Mouse (Mus musculus) midbrain, embryonic 14.5 days (tissue): ENCODE results near the gene Lgi1. TPM values are rescaled to one million over a fixed set of nuclear protein-coding genes. Genes with fewer than 3 reads are reported as not detected.

ENCODE experiments used
- ATAC-seq: fragments of 200-750 bp; cut with Nextera tagmentation; 2 replicates; pipeline ENCODE4 v1.8.0; 2017; ENCODE audit warnings: moderate number of reproducible peaks, moderate library complexity; ENCODE audit not compliant: low FRiP score, low TSS enrichment
- DNase-seq: peaks from one replicate; pipeline ENCODE4 v3.0.0-alpha.2; 2015
- H3K27ac ChIP-seq: fragments of 300-500 bp; sonication (generic); replicated peaks from 2 replicates; pipeline ENCODE4 v1.5.1; 2014; ENCODE audit warnings: mild to moderate bottlenecking, low read depth, low read length, moderate library complexity
- H3K27me3 ChIP-seq: fragments of 300-500 bp; sonication (generic); 2 replicates; pipeline ENCODE4 v1.6.1; 2014; ENCODE audit warnings: low read length, control low read depth, mixed read lengths; ENCODE audit not compliant: control insufficient read depth, insufficient read depth
- H3K36me3 ChIP-seq: fragments of 300-500 bp; sonication (generic); 2 replicates; pipeline ENCODE4 v1.6.1; 2014; ENCODE audit warnings: low read length, control low read depth; ENCODE audit not compliant: control insufficient read depth, insufficient read depth
- H3K4me1 ChIP-seq: fragments of 300-500 bp; sonication (generic); 2 replicates; pipeline ENCODE4 v1.6.1; 2014; ENCODE audit warnings: mild to moderate bottlenecking, antibody characterized with exemption, low read length, control low read depth; ENCODE audit not compliant: control insufficient read depth, insufficient read depth
- H3K4me2 ChIP-seq: fragments of 300-500 bp; sonication (generic); 2 replicates; pipeline ENCODE4 v1.6.1; 2014; ENCODE audit warnings: mild to moderate bottlenecking, low read length, moderate library complexity
- H3K4me3 ChIP-seq: fragments of 300-500 bp; sonication (generic); replicated peaks from 2 replicates; pipeline ENCODE4 v1.5.1; 2014; ENCODE audit warnings: low read depth, low read length
- H3K9ac ChIP-seq: fragments of 300-500 bp; sonication (generic); replicated peaks from 2 replicates; pipeline ENCODE4 v1.6.1; 2014; ENCODE audit warnings: mild to moderate bottlenecking, low read length, moderate library complexity
- H3K9me3 ChIP-seq: fragments of 300-500 bp; sonication (generic); 2 replicates; pipeline ENCODE4 v1.6.1; 2016; ENCODE audit warnings: low read length, control low read depth, mixed read lengths; ENCODE audit not compliant: control insufficient read depth
- WGBS: fragments of 180-500 bp; shearing (Covaris S2); extraction: QIAGEN DNeasy Blood & Tissue Kit; methylation state at CpG from one replicate; pipeline ENCODE4 v1.1.7; 2014; 5-methylcytosine and 5-hydroxymethylcytosine counted together
- polyA plus RNA-seq: library from polyadenylated mRNA; unstranded; fragments of >200 nt; fragmentation: Nextera tagmentation; extraction: Ambion mirVana; gene quantifications from 2 replicates; pipeline ENCODE4 v1.2.1, GENCODE M21; 2014

The Lgi1 gene
- polyA plus RNA-seq, 1 experiment from 2014 or later, result 15.0 TPM

DNA sequence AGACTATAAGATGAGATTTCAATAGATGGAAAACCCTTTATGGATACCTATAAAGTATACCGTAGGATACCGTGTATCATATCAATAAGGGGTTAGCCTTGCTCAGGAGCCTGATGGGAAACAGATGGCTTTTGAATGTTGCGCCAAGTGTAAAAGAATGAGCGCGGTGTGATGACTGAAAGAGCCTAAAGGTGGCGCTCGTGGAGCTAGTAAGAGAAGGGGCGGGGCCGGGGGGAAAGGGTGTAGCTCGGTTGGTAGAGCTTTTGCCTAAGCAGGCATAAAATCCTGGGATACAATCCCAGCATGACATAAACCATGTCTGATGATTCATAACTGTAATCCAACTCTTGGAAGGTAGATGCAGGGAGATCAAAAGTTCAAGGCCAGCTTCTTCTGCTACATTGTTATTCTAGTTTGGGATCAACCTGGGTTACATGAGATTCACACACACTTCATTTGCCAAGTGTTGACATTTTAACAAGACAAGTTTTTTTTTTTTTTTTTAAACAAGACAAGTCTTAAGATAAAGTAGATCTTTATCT lies 90.6 kb downstream of the Lgi1 start:
- 69% methylated on average over 10 of the region's 10 CpGs for WGBS
- Histone ChIP-seq H3K9ac (no peak overlapping the region), H3K9me3 (no peaks in the 10 kb centered on the region), H3K27ac (no peak overlapping the region), H3K4me1 (no peaks in the 10 kb centered on the region), H3K36me3 (no peaks in the 10 kb centered on the region), H3K27me3 (no peaks in the 10 kb centered on the region), H3K4me2 (no peak overlapping the region), H3K4me3 (no peak overlapping the region)
- no peak for ATAC-seq
- DNase-seq, result no peak

- Histone ChIP-seq H3K36me3 (no peaks in the 10 kb centered on the region), H3K27me3 (no peaks in the 10 kb centered on the region), H3K4me1 (no peaks in the 10 kb centered on the region), H3K4me3 (no peak overlapping the region), H3K9me3 (no peaks in the 10 kb centered on the region), H3K27ac (no peak overlapping the region), H3K4me2 (no peak overlapping the region), H3K9ac (no peak overlapping the region)
- WGBS, result 89% methylated on average over 8 of the region's 8 CpGs
- no peak for ATAC-seq
- DNase-seq, result no peak
Measured at GRCm38 (mm10) chr19:38356211-38356828, 92.0 kb downstream of the Lgi1 start.

DNA sequence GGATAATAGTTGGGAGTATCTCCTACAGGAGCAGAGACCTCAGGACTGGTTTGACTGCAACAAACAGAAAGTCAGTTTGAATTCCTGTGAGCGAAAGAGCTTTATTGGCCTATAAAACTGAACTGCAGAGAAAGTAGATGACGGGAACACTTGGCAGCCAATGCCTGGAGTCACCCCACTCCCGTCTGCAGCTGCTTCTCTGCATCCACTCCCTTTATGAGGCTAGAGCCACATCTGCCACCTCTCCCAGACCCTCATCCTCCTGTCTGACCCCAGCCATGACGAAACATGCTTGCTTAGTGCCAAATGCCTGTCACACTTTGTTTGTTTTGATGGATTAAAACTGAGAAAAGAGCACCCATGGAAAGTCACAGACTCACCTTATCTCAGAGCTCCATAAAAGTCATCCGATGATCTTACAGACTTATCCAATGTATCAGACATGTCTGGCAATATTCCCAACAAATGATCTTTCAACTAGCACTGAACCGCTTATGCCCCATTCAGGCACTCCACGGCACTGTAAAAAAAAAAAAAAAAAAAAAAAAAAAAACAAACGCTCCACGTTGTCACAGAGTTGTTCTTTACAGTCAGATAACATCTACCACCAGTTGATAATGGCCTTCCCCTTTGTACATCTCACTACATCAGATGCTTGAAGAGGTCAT lies 93.8 kb downstream of the Lgi1 start:
- no peaks in the 10 kb centered on the region for H3K27me3 ChIP-seq
- no peak for ATAC-seq

DNA sequence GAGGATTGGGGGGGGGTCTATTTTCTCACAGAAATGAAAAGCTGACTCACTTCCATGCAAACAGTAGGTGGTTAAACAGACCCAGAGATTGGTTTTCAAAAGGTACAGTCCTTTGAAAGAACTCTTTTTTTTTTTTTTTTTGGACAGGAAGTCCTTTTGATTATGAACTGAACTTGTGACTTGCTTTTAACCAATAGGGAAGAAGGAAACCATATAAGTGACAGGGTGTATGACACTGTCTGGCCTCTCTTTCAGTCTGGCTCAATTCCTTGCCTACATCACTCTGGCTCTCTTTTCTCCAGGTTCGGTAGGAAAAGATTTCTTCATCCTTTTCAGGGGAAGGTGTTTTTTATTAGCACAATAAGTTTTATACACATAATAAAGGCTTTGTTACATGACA lies 95.0 kb downstream of the Lgi1 start:
- Histone ChIP-seq H3K4me1 (no peaks in the 10 kb centered on the region), H3K9me3 (no peaks in the 10 kb centered on the region), H3K27me3 (no peaks in the 10 kb centered on the region), H3K4me2 (no peak overlapping the region), H3K4me3 (no peak overlapping the region), H3K9ac (no peak overlapping the region), H3K27ac (no peak overlapping the region), H3K36me3 (no peaks in the 10 kb centered on the region)
- ATAC-seq, result no peak
- WGBS, result 94% methylated on average over 1 of the region's 1 CpGs
- DNase-seq, result no peak

More for the DNA sequence above, 93.8 kb downstream of the Lgi1 start:
- no peak for DNase-seq
- Histone ChIP-seq H3K9ac (no peak overlapping the region), H3K36me3 (no peaks in the 10 kb centered on the region), H3K4me3 (no peak overlapping the region), H3K9me3 (no peaks in the 10 kb centered on the region), H3K4me1 (no peaks in the 10 kb centered on the region), H3K4me2 (no peak overlapping the region), H3K27ac (no peak overlapping the region)
- 81% methylated on average over 9 of the region's 9 CpGs for WGBS

Other genes with a start within 250 kb of the Lgi1 start
- gene Myof, start 221.0 kb upstream of the Lgi1 start, polyA plus RNA-seq, result 0.15 and 1.1 TPM in 2 replicates
- 2.8 and 10.0 TPM in 2 replicates for gene Cep55, start 209.5 kb upstream of the Lgi1 start, polyA plus RNA-seq
- 0.14 and 0.15 TPM in 2 replicates for gene Ffar4, start 167.5 kb upstream of the Lgi1 start, polyA plus RNA-seq
- 3.5 and 4.1 TPM in 2 replicates for gene Rbp4, start 139.3 kb upstream of the Lgi1 start, polyA plus RNA-seq
- 0.20 and 0.21 TPM in 2 replicates for gene Pde6c, start 131.8 kb upstream of the Lgi1 start, polyA plus RNA-seq
- 40.3 and 41.0 TPM in 2 replicates for gene Fra10ac1, start 40.4 kb upstream of the Lgi1 start, polyA plus RNA-seq
- gene Slc35g1, start 131.4 kb downstream of the Lgi1 start, polyA plus RNA-seq, result 0.86 and 1.5 TPM in 2 replicates
- gene Plce1, start 216.6 kb downstream of the Lgi1 start, polyA plus RNA-seq, result 2.9 and 4.3 TPM in 2 replicates